Mouse (Mus musculus): ENCODE data around the gene Clpx.

DNA sequence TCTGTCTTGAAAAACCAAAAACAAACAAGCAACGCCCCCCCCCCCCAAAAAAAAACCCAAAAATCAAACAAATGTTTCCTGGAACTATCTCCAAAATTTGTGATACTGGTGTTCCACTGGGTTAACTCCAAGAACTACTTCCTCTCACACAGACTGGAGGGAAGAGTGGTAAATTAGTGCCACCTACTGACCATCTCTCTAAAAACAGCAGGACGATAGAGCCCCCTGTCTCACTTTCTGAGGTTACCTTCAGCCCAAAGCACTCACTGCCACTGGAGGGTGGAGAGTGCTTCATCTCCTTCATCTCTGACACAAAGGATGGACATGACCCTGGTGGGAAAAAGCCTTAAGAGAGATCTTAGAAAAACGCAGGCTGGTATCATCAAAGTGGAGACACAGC is 10.8 kb upstream of the Clpx start:
- TF ChIP-seq CTCF (IDR thresholded peaks at IDR 0.05) (peak; percentile 80), EP300 (IDR thresholded peaks at IDR 0.05) (no peak)

Data from lung, postnatal 0 days (tissue).